Mouse (Mus musculus): ENCODE data around the gene Tpm4. TPM values are rescaled to one million over a fixed set of nuclear protein-coding genes. Genes with fewer than 3 reads are reported as not detected.

The Tpm4 gene
- polyA plus RNA-seq, 1 experiment from 2014 or later = 660 TPM

- no peaks in the 10 kb centered on the region for H3K27me3 ChIP-seq
- in situ Hi-C loops (cut with MboI; ENCODE audit: low pct_unique_long_range_greater_than_20kb) = no loop called here
- CTCF ChIA-PET = interaction anchor here (1.7 kb wide), 1 partner anchor 53 kb away, joined by 4 read pairs; no protein-coding TSS in a partner anchor
- no peak for DNase-seq (ENCODE audit: low read depth, low spot score)
- POLR2A ChIA-PET = interaction anchor here (1.4 kb wide), 1 partner anchor 52 kb away, joined by 4 read pairs; no protein-coding TSS in a partner anchor
- TF ChIP-seq CTCF (IDR thresholded peaks at IDR 0.05) = no peak
- ATAC-seq = no peak
Observed at GRCm38 (mm10) chr8:72158096-72158495, 23.3 kb downstream of the Tpm4 start.

DNA sequence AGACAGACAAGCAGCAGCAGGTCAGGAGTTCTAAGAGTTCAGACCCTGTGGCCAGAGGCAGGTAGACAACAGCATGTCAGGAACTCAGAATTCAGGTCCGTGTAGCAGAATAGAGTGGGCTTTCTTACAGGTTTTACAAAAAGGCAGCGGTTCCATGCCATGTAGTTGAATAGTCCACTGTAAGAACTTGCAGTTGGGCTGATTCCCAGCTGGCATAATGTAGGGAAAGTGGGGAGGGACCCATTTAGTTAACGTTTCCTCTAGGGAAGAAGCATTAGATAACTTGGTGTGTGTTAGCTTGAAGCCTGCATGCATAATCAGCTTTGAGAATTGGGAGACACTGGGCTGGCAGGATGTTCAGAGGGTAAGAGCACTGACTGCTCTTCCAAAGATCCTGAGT, 24.0 kb downstream of the Tpm4 start:
- POLR2A ChIA-PET = interaction anchor here (1.4 kb wide), 1 partner anchor 53 kb away, joined by 4 read pairs; no protein-coding TSS in a partner anchor
- no peak for ATAC-seq
- in situ Hi-C loops (cut with MboI; ENCODE audit: low pct_unique_long_range_greater_than_20kb) = no loop called here

GRCm38 (mm10) chr8:72160007-72160406, 25.2 kb downstream of the Tpm4 start:
- CTCF ChIA-PET = no interaction called here
- no peak for DNase-seq (ENCODE audit: low read depth, low spot score)
- in situ Hi-C loops (cut with MboI; ENCODE audit: low pct_unique_long_range_greater_than_20kb) = no loop called here
- no peak for ATAC-seq
- no peak for TF ChIP-seq CTCF (IDR thresholded peaks at IDR 0.05)
- no peaks in the 10 kb centered on the region for H3K27me3 ChIP-seq
- POLR2A ChIA-PET = no interaction called here

More for the DNA sequence above, 24.0 kb downstream of the Tpm4 start:
- H3K27me3 ChIP-seq = no peaks in the 10 kb centered on the region
- CTCF ChIA-PET = interaction anchor here (0.9 to 1.7 kb wide), 2 partner anchors 44 to 53 kb away, joined by 3 to 4 read pairs; no protein-coding TSS in a partner anchor
- no peak for DNase-seq (ENCODE audit: low read depth, low spot score)
- no peak for TF ChIP-seq CTCF (IDR thresholded peaks at IDR 0.05)

GRCm38 (mm10) chr8:72160707-72161697, 26.2 kb downstream of the Tpm4 start, which contains the start of gene Rab8a:
Gene Rab8a, plus strand, starts transcription at chr8:72161200.
- in situ Hi-C loops (cut with MboI; ENCODE audit: low pct_unique_long_range_greater_than_20kb) = no loop called here
- no peak for TF ChIP-seq CTCF (IDR thresholded peaks at IDR 0.05)
- POLR2A ChIA-PET = no interaction called here
- CTCF ChIA-PET = no interaction called here
- ATAC-seq = peak; percentile 99
- DNase-seq (ENCODE audit: low read depth, low spot score) = peak; percentile 98
- no peaks in the 10 kb centered on the region for H3K27me3 ChIP-seq

DNA sequence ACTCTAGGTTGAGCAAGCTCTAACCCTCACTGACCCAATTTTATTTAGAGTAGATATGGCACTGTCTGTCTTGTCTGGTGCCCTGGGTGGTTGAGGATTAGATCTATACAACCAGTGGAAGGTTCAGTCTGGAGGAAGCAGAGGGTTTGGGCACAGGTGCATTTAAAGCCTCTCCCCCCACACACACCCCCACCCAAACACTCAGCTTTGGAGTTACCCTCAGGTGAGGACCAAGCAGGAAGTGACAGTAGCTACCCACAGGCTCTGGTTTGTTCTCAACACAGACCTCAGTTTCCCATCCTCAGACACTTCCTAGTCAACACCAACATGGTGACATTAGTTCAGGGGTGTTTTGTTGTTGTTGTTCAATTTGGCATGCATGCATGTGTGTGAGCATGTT, 28.0 kb downstream of the Tpm4 start:
- POLR2A ChIA-PET = interaction anchor here (0.9 kb wide), 1 partner anchor 28 kb away, joined by 3 read pairs; the partner anchor contains the start of gene Tpm4
- CTCF ChIA-PET = interaction anchor here (1.8 kb wide), 1 partner anchor 14 kb away, joined by 5 read pairs; no protein-coding TSS in a partner anchor
- in situ Hi-C loops (cut with MboI; ENCODE audit: low pct_unique_long_range_greater_than_20kb) = no loop called here

GRCm38 (mm10) chr8:72169098-72169668, 34.4 kb downstream of the Tpm4 start:
- no peak for TF ChIP-seq CTCF (IDR thresholded peaks at IDR 0.05)
- ATAC-seq (no peak), DNase-seq (ENCODE audit: low read depth, low spot score) (no peak)
- CTCF ChIA-PET = interaction anchor here (1.3 kb wide), 1 partner anchor 9 kb away, joined by 7 read pairs; no protein-coding TSS in a partner anchor
- POLR2A ChIA-PET = interaction anchor here (0.6 kb wide), 1 partner anchor 106 kb away, joined by 3 read pairs; no protein-coding TSS in a partner anchor
- in situ Hi-C loops (cut with MboI; ENCODE audit: low pct_unique_long_range_greater_than_20kb) = no loop called here
- H3K27me3 ChIP-seq = no peaks in the 10 kb centered on the region

More for the DNA sequence above, 28.0 kb downstream of the Tpm4 start:
- ATAC-seq (no peak), DNase-seq (ENCODE audit: low read depth, low spot score) (no peak)
- TF ChIP-seq CTCF (IDR thresholded peaks at IDR 0.05) = no peak
- no peaks in the 10 kb centered on the region for H3K27me3 ChIP-seq

- TF ChIP-seq CTCF (IDR thresholded peaks at IDR 0.05) = no peak
- in situ Hi-C loops (cut with MboI; ENCODE audit: low pct_unique_long_range_greater_than_20kb) = loop anchor here (10.0 kb wide), 1 partner anchor 195 kb away; no protein-coding TSS in a partner anchor
- CTCF ChIA-PET = interaction anchor here (1.3 kb wide), 1 partner anchor 8 kb away, joined by 7 read pairs; no protein-coding TSS in a partner anchor
- POLR2A ChIA-PET = no interaction called here
- DNase-seq (ENCODE audit: low read depth, low spot score) (no peak), ATAC-seq (no peak)
- no peaks in the 10 kb centered on the region for H3K27me3 ChIP-seq
Observed at GRCm38 (mm10) chr8:72169681-72170249, 35.0 kb downstream of the Tpm4 start.

- ChIA-PET POLR2A (no interaction called here), CTCF (interaction anchor here (1.1 to 2.2 kb wide), 7 partner anchors 8 to 62 kb away, joined by 3 to 7 read pairs (median 5); partner anchors contain the start of genes Ap1m1 and Hsh2d)
- ATAC-seq = peak; percentile 40
- H3K27me3 ChIP-seq = no peaks in the 10 kb centered on the region
- DNase-seq (ENCODE audit: low read depth, low spot score) = no peak
- in situ Hi-C loops (cut with MboI; ENCODE audit: low pct_unique_long_range_greater_than_20kb) = loop anchor here (10.0 to 25.0 kb wide), 2 partner anchors 187 to 415 kb away; no protein-coding TSS in a partner anchor
- TF ChIP-seq CTCF (IDR thresholded peaks at IDR 0.05) = peak; percentile 73
Observed at GRCm38 (mm10) chr8:72177346-72177925, 42.7 kb downstream of the Tpm4 start.

DNA sequence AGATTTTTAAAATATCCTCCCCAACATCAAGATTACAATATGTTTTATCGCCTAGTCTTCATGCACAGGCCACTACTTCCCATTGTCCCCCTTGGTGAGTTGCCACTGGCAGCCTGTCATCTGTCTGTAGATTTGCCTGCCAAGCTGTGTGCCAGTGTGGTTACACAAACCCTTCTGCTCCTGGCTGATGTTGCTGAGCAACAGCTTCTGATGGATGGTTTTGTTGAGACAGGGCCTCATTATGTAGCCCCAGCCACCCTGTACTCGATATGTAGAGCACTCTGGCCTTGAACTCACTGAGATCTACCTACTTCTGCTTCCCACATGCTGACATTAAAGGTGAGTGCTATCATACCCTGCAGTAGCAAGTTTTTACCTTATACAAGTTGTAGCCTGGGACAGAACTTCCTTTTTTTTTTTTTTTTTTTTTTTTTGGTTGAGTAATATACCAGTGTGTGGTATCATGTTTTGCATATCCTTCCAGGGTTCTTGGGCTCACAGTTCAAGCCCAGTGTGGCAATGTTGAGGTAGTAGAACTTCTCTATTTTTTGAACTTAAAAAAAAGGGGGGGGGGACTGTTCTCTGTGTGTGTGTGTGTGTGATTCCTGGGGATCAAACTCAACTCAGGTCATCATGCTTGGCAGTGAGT, 48.9 kb downstream of the Tpm4 start:
- in situ Hi-C loops (cut with MboI; ENCODE audit: low pct_unique_long_range_greater_than_20kb) = loop anchor here (25.0 kb wide), 1 partner anchor 421 kb away; no protein-coding TSS in a partner anchor
- DNase-seq (ENCODE audit: low read depth, low spot score) = no peak
- POLR2A ChIA-PET = no interaction called here

More for the DNA sequence above, 48.9 kb downstream of the Tpm4 start:
- no peak for ATAC-seq
- CTCF ChIA-PET = no interaction called here
- no peaks in the 10 kb centered on the region for H3K27me3 ChIP-seq
- TF ChIP-seq CTCF (IDR thresholded peaks at IDR 0.05) = no peak

All from Patski (cell line).